Mouse (Mus musculus) cerebellum, adult 8-10 months (tissue): ENCODE data around the gene Bloc1s4.

Source experiments
- DNase-seq: peaks from one replicate; pipeline ENCODE4 v3.0.0; 2022

Bloc1s4 gene

GRCm38 (mm10) chr5:36748536-36749061 is at the start of gene Bloc1s4:
Gene Bloc1s4 (minus strand): TSS chr5:36748650.
- DNase-seq = peak; percentile 88

GRCm38 (mm10) chr5:36797291-36797690 is 48.8 kb upstream of the Bloc1s4 start:
- DNase-seq = no peak

- DNase-seq = peak; percentile 96
Measured at GRCm38 (mm10) chr5:36796296-36797014, 48.0 kb upstream of the Bloc1s4 start, which contains the start of gene Mrfap1. Gene Mrfap1 (minus strand): TSS chr5:36796772.

- peak; percentile 66 for DNase-seq
Measured at GRCm38 (mm10) chr5:36795647-36796295, 47.3 kb upstream of the Bloc1s4 start.

- DNase-seq = no peak
Measured at GRCm38 (mm10) chr5:36791861-36792260, 43.4 kb upstream of the Bloc1s4 start.

GRCm38 (mm10) chr5:36786052-36786451 is 37.6 kb upstream of the Bloc1s4 start:
- DNase-seq = no peak

GRCm38 (mm10) chr5:36779512-36779911 is 31.1 kb upstream of the Bloc1s4 start:
- no peak for DNase-seq

GRCm38 (mm10) chr5:36778901-36779300 is 30.5 kb upstream of the Bloc1s4 start:
- DNase-seq = no peak

- DNase-seq = no peak
Measured at GRCm38 (mm10) chr5:36777186-36777585, 28.7 kb upstream of the Bloc1s4 start.

GRCm38 (mm10) chr5:36776021-36776575 is 27.6 kb upstream of the Bloc1s4 start:
- DNase-seq = no peak

GRCm38 (mm10) chr5:36775317-36775716 is 26.9 kb upstream of the Bloc1s4 start:
- no peak for DNase-seq

GRCm38 (mm10) chr5:36772586-36772985 is 24.1 kb upstream of the Bloc1s4 start:
- no peak for DNase-seq

GRCm38 (mm10) chr5:36769603-36770002 is 21.2 kb upstream of the Bloc1s4 start:
- DNase-seq = no peak

- peak; percentile 43 for DNase-seq
Measured at GRCm38 (mm10) chr5:36766958-36767703, 18.7 kb upstream of the Bloc1s4 start.

GRCm38 (mm10) chr5:36759848-36760247 is 11.4 kb upstream of the Bloc1s4 start:
- DNase-seq = no peak

GRCm38 (mm10) chr5:36757033-36757432 is 8.6 kb upstream of the Bloc1s4 start:
- no peak for DNase-seq

GRCm38 (mm10) chr5:36750119-36751078 is 1.9 kb upstream of the Bloc1s4 start:
- DNase-seq = no peak

GRCm38 (mm10) chr5:36747794-36748535 is 485 bp downstream of the Bloc1s4 start:
- DNase-seq = no peak

- no peak for DNase-seq
Measured at GRCm38 (mm10) chr5:36747071-36747470, 1.4 kb downstream of the Bloc1s4 start.

- DNase-seq = peak; percentile 89
Measured at GRCm38 (mm10) chr5:36742126-36742848, 6.2 kb downstream of the Bloc1s4 start.
